Mouse (Mus musculus) forebrain, embryonic 14.5 days (tissue): ENCODE data around the gene Ccdc50. TPM values are rescaled to one million over a fixed set of nuclear protein-coding genes. Genes with fewer than 3 reads are reported as not detected.
A peak's percentile ranks its signal among the peaks of the same experiment; 100 is the strongest.

Experiments used
- ATAC-seq: fragments of 200-750 bp; cut with Nextera tagmentation; 2 replicates; pipeline ENCODE4 v1.8.0; 2017; ENCODE audit warnings: mild to moderate bottlenecking, moderate library complexity
- DNase-seq: peaks from one replicate; pipeline ENCODE4 v3.0.0-alpha.2; 2015; ENCODE audit warnings: low spot score
- H3K27ac ChIP-seq: fragments of 300-500 bp; sonication (generic); 2 replicates; pipeline ENCODE4 v1.5.1; 2014; ENCODE audit warnings: low read depth, mild to moderate bottlenecking, control low read depth, low read length, moderate library complexity
- H3K27me3 ChIP-seq: fragments of 300-500 bp; sonication (generic); replicated peaks from 2 replicates; pipeline ENCODE4 v1.6.1; 2014; ENCODE audit warnings: low read length, control low read depth, mixed read lengths; ENCODE audit not compliant: control insufficient read depth, insufficient read depth
- H3K36me3 ChIP-seq: fragments of 300-500 bp; sonication (generic); 2 replicates; pipeline ENCODE4 v1.6.1; 2014; ENCODE audit warnings: low read length, control low read depth; ENCODE audit not compliant: control insufficient read depth, insufficient read depth
- H3K4me1 ChIP-seq: fragments of 300-500 bp; sonication (generic); 2 replicates; pipeline ENCODE4 v1.6.1; 2014; ENCODE audit warnings: antibody characterized with exemption, low read length, control low read depth; ENCODE audit not compliant: control insufficient read depth, insufficient read depth
- H3K4me2 ChIP-seq: fragments of 300-500 bp; sonication (generic); 2 replicates; pipeline ENCODE4 v1.6.1; 2014; ENCODE audit warnings: mild to moderate bottlenecking, control low read depth, low read length
- H3K4me3 ChIP-seq: fragments of 300-500 bp; sonication (generic); 2 replicates; pipeline ENCODE4 v1.5.1; 2014; ENCODE audit warnings: low read depth, low read length, control low read depth
- H3K9ac ChIP-seq: fragments of 300-500 bp; sonication (generic); 2 replicates; pipeline ENCODE4 v1.6.1; 2014; ENCODE audit warnings: mild to moderate bottlenecking, low read length, control low read depth, moderate library complexity
- H3K9me3 ChIP-seq: fragments of 300-500 bp; sonication (generic); replicated peaks from 2 replicates; pipeline ENCODE4 v1.6.1; 2016; ENCODE audit warnings: low read length, control low read depth, mixed read lengths; ENCODE audit not compliant: control insufficient read depth
- WGBS: fragments of 180-500 bp; shearing (Covaris S2); extraction: QIAGEN DNeasy Blood & Tissue Kit; methylation state at CpG from one replicate; pipeline ENCODE4 v1.1.7; 2014; 5-methylcytosine and 5-hydroxymethylcytosine counted together
- polyA plus RNA-seq: library from polyadenylated mRNA; unstranded; fragments of >200 nt; fragmentation: Nextera tagmentation; extraction: Ambion mirVana; gene quantifications from 2 replicates; pipeline ENCODE4 v1.2.1, GENCODE M21; 2014

Gene Ccdc50
- polyA plus RNA-seq, 1 experiment from 2014 or later: 55.1 TPM

DNA sequence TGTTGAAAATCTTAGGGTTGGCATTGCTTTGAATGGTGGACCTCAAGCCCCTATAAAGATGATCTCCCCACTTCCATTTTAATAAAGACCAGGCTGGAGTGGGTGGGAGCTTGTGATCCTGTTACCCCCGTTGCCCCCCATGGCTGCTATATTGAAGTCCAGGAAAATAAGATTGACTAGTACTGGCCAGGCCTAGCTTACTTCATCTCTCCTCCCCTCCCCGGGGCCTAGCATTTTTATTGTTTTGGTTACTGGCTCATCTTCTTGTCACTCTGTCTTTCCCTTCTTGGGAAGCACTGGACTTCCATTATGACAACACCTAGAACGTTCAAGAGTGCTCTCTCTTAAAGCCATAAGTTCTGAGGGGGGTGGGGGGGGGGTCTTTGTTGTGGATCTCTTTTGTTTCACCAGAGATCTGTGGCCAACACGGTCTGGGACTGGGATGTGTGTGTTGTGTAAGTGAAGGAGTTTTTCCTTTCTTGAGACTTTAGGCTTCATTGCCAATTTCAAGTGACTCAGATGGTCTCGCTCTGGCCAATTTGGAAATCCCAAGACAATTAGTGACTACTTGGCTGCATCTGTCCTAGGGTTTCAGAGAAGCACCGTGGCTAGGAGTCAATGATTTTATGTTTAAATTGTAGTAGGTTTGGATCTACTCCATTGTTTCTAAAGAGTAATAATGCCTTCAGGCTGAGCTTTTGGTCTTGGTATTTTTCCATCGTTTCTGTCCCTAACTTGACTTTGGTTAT, 1.0 kb downstream of the Ccdc50 start:
- Histone ChIP-seq H3K36me3 (no peaks in the 10 kb centered on the region), H3K9ac (peak overlapping the region; percentile 88), H3K4me1 (peaks cover 18% of the 10 kb centered on the region), H3K27me3 (no peaks in the 10 kb centered on the region), H3K4me3 (peak overlapping the region; percentile 87), H3K9me3 (no peaks in the 10 kb centered on the region), H3K27ac (peak overlapping the region; percentile 90), H3K4me2 (peak overlapping the region; percentile 53)
- DNase-seq (peak; percentile 33), ATAC-seq (peak; percentile 9)
- WGBS: 20% methylated on average over 7 of the region's 7 CpGs

DNA sequence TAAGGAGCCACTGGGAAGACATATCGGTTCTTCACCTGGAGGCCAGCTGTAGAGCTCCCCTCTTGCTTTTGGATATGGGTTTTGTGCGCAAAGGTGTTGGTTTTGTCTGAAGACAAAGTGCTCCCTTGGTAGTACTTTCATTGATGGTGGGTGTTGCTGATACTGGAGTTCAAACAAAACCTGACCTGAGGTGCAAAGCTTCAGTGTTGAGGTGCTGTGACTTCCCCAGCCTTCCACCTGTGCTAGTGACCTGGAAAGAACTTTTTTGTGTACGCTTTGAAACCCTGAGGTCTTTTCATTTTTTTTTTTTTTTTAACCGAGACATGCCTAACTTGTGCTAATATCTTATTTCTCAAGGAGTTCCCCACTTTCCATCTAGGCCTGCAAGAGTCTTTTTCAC, 1.6 kb downstream of the Ccdc50 start:
- ATAC-seq: no peak
- 95% methylated on average over 4 of the region's 4 CpGs for WGBS
- Histone ChIP-seq H3K9me3 (no peaks in the 10 kb centered on the region), H3K4me2 (peak overlapping the region; percentile 53), H3K27me3 (no peaks in the 10 kb centered on the region), H3K27ac (no peak overlapping the region), H3K9ac (0 out of 2 replicates have a peak overlapping the region, but pooled peaks have one; percentile 88), H3K36me3 (no peaks in the 10 kb centered on the region), H3K4me3 (peak overlapping the region; percentile 87), H3K4me1 (peaks cover 18% of the 10 kb centered on the region)
- no peak for DNase-seq

DNA sequence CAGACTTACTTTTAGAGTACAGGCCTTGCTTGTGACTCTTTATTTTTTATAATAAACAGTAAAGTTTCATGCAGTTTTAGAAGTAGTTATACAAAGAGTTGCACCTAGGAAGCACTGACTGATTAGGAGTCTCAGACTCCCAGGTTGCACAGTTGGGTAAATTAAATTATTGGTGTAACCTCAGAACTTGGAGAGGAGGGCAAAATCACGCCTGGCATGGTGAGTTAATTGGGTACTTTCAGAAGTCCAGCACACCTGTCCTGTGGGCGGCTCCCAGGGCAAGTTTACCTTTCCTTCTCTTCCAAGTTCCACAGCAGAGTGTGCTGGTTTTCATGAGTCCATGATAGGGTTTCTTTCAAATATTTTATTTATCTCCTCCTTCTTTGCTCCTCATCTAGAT, 3.2 kb downstream of the Ccdc50 start:
- H3K9me3 ChIP-seq: no peaks in the 10 kb centered on the region; the same call in 1 of the 2 replicates
- H3K36me3 ChIP-seq: no peaks in the 10 kb centered on the region
- ATAC-seq (no peak), DNase-seq (no peak)
- peaks cover 18% of the 10 kb centered on the region for H3K4me1 ChIP-seq
- no peaks in the 10 kb centered on the region for H3K27me3 ChIP-seq
- no peak overlapping the region for H3K9ac ChIP-seq
- no peak overlapping the region for H3K27ac ChIP-seq
- no peak overlapping the region for H3K4me2 ChIP-seq
- no peak overlapping the region for H3K4me3 ChIP-seq
- 88% methylated on average over 2 of the region's 2 CpGs for WGBS

DNA sequence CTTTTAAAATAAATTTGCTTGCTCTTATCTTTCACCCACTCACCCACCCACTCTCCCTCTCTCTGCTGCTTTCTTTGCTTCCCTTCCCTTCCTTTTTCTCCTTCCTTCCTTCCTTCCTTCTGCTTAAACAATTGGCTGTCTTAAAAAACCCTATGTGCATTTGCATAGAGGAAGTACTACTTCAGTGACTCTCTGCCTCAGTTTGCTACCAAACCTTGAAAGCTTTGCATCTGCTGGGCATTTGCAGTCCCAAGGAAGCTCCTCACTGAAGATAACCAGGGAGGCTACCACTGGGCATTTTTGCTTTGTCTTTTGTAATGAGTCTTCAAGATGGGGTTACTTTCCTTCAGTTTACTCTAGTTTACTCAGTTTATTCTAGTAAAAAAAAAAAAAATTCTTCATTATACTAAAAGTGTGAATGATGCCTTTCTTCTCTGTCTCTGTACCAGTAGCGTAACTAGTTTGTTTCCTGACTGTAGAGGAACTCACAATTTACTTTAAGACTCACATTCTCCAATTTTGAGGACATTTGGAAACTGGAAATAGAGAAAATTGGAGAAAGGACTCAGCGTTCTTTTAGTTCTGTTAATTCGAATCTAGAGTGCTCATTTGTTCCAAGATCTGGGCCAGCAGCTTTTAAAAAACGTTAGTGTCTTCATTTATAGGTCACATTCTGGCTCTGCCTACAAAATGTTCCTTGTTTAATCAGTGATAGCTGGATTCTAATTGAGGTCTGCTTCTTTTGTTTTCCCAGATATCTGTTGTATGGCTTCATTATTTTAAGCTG, 6.8 kb downstream of the Ccdc50 start:
- ATAC-seq (no peak), DNase-seq (no peak)
- H3K27me3 ChIP-seq: no peaks in the 10 kb centered on the region
- H3K4me3 ChIP-seq: no peak overlapping the region
- 91% methylated on average over 4 of the region's 4 CpGs for WGBS
- no peaks in the 10 kb centered on the region for H3K36me3 ChIP-seq
- no peaks in the 10 kb centered on the region; the same call in 1 of the 2 replicates for H3K9me3 ChIP-seq
- peaks cover 13% of the 10 kb centered on the region for H3K4me1 ChIP-seq
- H3K4me2 ChIP-seq: no peak overlapping the region
- no peak overlapping the region for H3K9ac ChIP-seq
- H3K27ac ChIP-seq: no peak overlapping the region

DNA sequence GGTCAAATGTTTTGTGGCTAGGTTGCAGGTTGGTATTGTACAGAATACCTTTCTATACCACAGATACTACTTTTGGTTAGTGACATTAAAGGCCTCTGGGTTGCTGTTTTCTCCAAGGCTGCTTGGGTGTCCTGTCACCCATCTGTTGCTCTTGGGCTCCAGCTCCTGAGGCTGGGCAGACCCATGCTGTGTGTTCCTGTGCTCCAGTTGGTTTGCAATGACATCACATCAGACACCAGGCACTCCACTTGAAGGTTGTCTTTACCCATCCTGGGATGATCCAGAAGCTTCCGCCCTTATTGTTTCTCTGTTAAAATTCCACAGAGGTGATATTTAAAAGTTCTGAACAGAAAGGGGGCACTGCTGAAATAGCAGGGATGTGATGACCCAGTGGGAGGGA, 8.3 kb downstream of the Ccdc50 start:
- Histone ChIP-seq H3K27ac (no peak overlapping the region), H3K9ac (no peak overlapping the region), H3K4me1 (no peaks in the 10 kb centered on the region; the same call in none of the 2 replicates), H3K36me3 (no peaks in the 10 kb centered on the region), H3K27me3 (no peaks in the 10 kb centered on the region), H3K9me3 (no peaks in the 10 kb centered on the region; the same call in 1 of the 2 replicates), H3K4me2 (no peak overlapping the region), H3K4me3 (no peak overlapping the region)
- 97% methylated on average over 1 of the region's 1 CpGs for WGBS
- DNase-seq: no peak
- ATAC-seq: no peak

DNA sequence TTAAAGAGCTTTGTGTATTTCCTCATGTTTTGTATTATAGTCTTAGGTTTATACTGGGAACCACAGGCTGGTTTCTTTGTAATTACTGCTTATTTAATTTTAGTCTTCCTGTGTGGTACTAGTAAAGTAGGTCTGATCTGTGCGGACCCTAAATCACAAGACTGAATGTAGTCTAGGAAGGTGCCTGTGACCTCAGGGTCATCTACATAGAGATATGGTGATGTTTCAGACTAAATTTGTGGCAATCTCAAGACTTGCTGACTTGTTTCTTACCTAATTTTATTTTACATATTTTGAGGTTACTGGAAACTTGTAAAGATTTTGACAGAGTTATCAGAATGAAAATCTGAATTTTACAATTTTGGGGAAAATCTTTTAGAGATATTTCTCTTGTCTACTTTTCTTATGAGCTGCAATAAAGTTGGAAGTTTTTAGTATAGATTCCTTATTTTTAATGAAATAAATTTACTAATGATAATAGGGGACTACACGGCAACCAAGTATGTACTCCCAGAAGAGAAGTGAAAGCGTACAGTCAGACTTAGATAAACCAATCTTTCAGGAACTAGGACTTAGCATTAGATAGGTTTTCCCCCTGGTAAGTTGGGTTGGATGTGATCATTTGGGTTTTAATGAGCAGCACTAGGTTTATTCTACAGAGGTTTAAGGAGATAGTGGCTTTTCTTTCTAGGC, 10.5 kb downstream of the Ccdc50 start:
- no peaks in the 10 kb centered on the region; the same call in 1 of the 2 replicates for H3K9me3 ChIP-seq
- H3K27ac ChIP-seq: no peak overlapping the region
- H3K4me2 ChIP-seq: no peak overlapping the region
- H3K4me3 ChIP-seq: no peak overlapping the region
- H3K27me3 ChIP-seq: no peaks in the 10 kb centered on the region
- no peaks in the 10 kb centered on the region for H3K4me1 ChIP-seq
- ATAC-seq (no peak), DNase-seq (no peak)
- H3K36me3 ChIP-seq: no peaks in the 10 kb centered on the region
- WGBS: over 99% methylated on average over 3 of the region's 3 CpGs
- H3K9ac ChIP-seq: no peak overlapping the region

DNA sequence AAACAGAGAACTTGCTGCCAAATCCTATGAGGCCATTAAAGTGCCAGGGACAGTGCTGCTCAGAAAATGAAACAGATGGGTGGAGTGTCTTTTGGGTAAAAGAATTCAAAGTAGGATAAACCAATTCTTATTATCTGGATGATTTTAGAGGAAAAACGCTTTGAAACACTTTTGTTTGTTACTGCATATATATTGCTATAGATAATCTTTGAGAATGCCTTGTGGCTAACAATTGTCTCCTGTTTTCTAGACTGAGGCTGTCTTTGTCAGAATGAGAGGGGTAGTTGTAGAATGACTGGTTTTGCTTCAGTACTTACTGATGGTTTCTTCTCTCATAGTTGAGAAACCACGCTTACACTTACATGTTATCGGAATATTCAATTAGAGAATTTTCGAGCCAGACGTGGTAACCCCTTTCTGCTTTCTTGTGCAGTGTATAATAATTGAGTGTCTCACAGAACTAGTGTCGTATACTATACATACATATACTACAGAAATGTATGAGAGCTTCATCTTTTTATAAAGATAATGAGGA, 11.1 kb downstream of the Ccdc50 start:
- DNase-seq (no peak), ATAC-seq (no peak)
- Histone ChIP-seq H3K27ac (no peak overlapping the region), H3K27me3 (no peaks in the 10 kb centered on the region), H3K9ac (no peak overlapping the region), H3K4me2 (no peak overlapping the region), H3K9me3 (no peaks in the 10 kb centered on the region; the same call in 1 of the 2 replicates), H3K4me3 (no peak overlapping the region), H3K36me3 (no peaks in the 10 kb centered on the region), H3K4me1 (no peaks in the 10 kb centered on the region)
- WGBS: 94% methylated on average over 6 of the region's 6 CpGs

DNA sequence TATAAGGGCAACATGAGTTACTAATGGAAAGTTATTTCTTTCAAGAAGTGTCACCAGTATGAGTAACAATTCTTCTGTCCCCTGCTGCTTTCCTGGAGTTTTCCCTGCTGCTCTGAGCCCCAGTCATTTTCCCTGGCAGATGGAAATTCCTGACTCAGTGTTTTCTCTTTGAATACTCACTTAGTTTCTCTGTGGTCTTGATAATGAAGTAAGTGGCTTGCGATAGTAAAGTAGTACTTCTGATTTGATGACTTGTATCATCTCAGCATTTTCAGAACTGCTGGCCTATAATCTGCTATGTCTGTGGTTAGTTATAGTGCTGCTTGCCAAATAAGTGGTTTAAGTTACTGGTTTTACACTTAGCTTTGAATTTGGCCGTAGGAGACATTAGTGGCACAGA, 12.9 kb downstream of the Ccdc50 start:
- no peak overlapping the region for H3K4me2 ChIP-seq
- no peak for DNase-seq
- H3K9me3 ChIP-seq: no peaks in the 10 kb centered on the region
- no peak overlapping the region for H3K4me3 ChIP-seq
- 91% methylated on average over 2 of the region's 2 CpGs for WGBS
- no peak for ATAC-seq
- H3K4me1 ChIP-seq: no peaks in the 10 kb centered on the region
- H3K27ac ChIP-seq: no peak overlapping the region
- peaks cover 10% of the 10 kb centered on the region for H3K36me3 ChIP-seq
- H3K9ac ChIP-seq: no peak overlapping the region
- H3K27me3 ChIP-seq: no peaks in the 10 kb centered on the region
